Mouse (Mus musculus): ENCODE data around the gene Tmem178. TPM values are rescaled to one million over a fixed set of nuclear protein-coding genes. Genes with fewer than 3 reads are reported as not detected.

Gene Tmem178
- total and polyA plus RNA-seq, 3 experiments, result 0.28 TPM; not detected in 2

DNA sequence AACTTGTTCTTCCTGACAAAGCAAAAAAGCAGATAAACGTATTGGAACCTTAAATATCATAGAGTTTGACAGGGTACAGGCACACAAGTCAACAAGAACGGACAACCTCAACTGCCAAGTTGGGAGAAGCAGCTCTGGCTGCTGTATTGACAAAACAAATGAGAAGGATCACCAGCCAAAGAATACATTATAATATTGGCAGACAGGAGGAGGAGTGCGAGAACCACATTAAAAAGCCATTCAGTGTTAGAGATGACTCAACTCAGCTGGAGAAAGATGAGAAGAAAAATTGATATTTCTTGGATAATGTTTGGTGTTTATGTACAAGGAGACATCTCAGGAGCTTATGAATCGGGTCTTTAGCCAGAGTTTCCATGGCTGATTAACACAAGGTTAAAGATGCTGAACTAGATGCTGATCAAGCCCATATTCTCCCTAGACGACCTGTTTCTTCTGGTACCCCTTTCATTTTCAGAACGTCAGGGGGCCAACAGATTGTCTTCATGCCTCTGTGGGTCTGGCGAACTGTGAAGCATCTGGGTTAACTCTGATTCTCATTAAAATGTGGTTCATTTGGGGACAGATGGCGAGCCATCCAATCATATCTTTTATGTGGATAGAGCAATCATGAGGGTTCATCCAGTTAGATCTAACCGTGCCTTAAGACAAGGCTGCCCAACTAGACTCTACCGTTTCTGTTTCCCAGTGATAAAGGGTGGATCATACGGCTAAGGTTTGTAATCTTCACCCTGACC lies 41.1 kb upstream of the Tmem178 start:
- H3K27me3 ChIP-seq (ENCODE audit: control insufficient read depth in 1 of 2, insufficient read depth in 2 of 2, low read length in 2 of 2), result no peaks in the 10 kb centered on the region; a peak in 1 of 4 replicates
- no peaks in the 10 kb centered on the region for H3K79me2 ChIP-seq (ENCODE audit: control insufficient read depth, insufficient read depth, low read length, poor library complexity)
- H3K36me3 ChIP-seq (ENCODE audit: control insufficient read depth in 1 of 2, insufficient read depth in 2 of 2, low read length in 2 of 2), result no peaks in the 10 kb centered on the region
- no peak overlapping the region for H3K9ac ChIP-seq (ENCODE audit: control insufficient read depth, low read depth, low read length, poor library complexity, severe bottlenecking)
- H3K27ac ChIP-seq (ENCODE audit: control insufficient read depth, low read depth, low read length), result no peak overlapping the region
- no peak overlapping the region for H3K4me3 ChIP-seq (ENCODE audit: control insufficient read depth in 1 of 2, insufficient read depth in 1 of 2, low read depth in 2 of 2, low read length in 2 of 2)
- no peaks in the 10 kb centered on the region for H3K9me3 ChIP-seq (replicated peaks; ENCODE audit: insufficient read depth, low read length)
- no peak for DNase-seq (ENCODE audit: low read depth, low spot score)
- TF ChIP-seq RCOR1 (IDR thresholded peaks at IDR 0.05; ENCODE audit: low read depth, low read length) (no peak), SMC3 (IDR thresholded peaks at IDR 0.05; ENCODE audit: low read depth, low read length) (no peak), USF2 (IDR thresholded peaks at IDR 0.05; ENCODE audit: borderline replicate concordance in 1 of 2, insufficient read depth in 1 of 2, low read depth in 1 of 2, low read length in 2 of 2) (no peak), MXI1 (IDR thresholded peaks at IDR 0.05; ENCODE audit: low read depth, low read length) (no peak), NELFE (IDR thresholded peaks at IDR 0.05; ENCODE audit: low read depth, low read length) (no peak), MYB (IDR thresholded peaks at IDR 0.05; ENCODE audit: low read depth, low read length) (no peak), UBTF (IDR thresholded peaks at IDR 0.05; ENCODE audit: borderline replicate concordance, insufficient read depth, low read depth, low read length) (no peak), CHD1 (IDR thresholded peaks at IDR 0.05; ENCODE audit: low read depth, low read length) (no peak), BHLHE40 (IDR thresholded peaks at IDR 0.05; ENCODE audit: borderline replicate concordance, low read depth, low read length) (no peak), ETS1 (IDR thresholded peaks at IDR 0.05; ENCODE audit: low read depth, low read length) (no peak), GATA1 (IDR thresholded peaks at IDR 0.05; ENCODE audit: low read depth, low read length) (no peak), TAL1 (IDR thresholded peaks at IDR 0.05; ENCODE audit: low read length) (no peak), ZC3H11A (IDR thresholded peaks at IDR 0.05; ENCODE audit: low read depth, low read length) (no peak), ZKSCAN1 (IDR thresholded peaks at IDR 0.05; ENCODE audit: low read depth, low read length) (no peak), POLR2AphosphoS5 (IDR thresholded peaks at IDR 0.05; ENCODE audit: borderline replicate concordance, low read depth, low read length) (no peak), E2F4 (IDR thresholded peaks at IDR 0.05; ENCODE audit: borderline replicate concordance, low read depth, low read length) (no peak), MYC (IDR thresholded peaks at IDR 0.05; ENCODE audit: low read depth, low read length) (no peak), MEF2A (IDR thresholded peaks at IDR 0.05; ENCODE audit: extremely low read depth, insufficient replicate concordance, low read depth, low read length, poor library complexity, severe bottlenecking) (no peak), MAX (IDR thresholded peaks at IDR 0.05; ENCODE audit: low read length) (no peak)
- H3K4me1 ChIP-seq (ENCODE audit: control insufficient read depth in 1 of 2, insufficient read depth in 2 of 2, low read length in 2 of 2), result no peaks in the 10 kb centered on the region

- Histone ChIP-seq H3K9ac (ENCODE audit: control insufficient read depth, low read depth, low read length, poor library complexity, severe bottlenecking) (no peak overlapping the region), H3K4me3 (ENCODE audit: control insufficient read depth in 1 of 2, insufficient read depth in 1 of 2, low read depth in 2 of 2, low read length in 2 of 2) (no peak overlapping the region), H3K36me3 (ENCODE audit: control insufficient read depth in 1 of 2, insufficient read depth in 2 of 2, low read length in 2 of 2) (no peaks in the 10 kb centered on the region), H3K9me3 (replicated peaks; ENCODE audit: insufficient read depth, low read length) (no peaks in the 10 kb centered on the region), H3K27me3 (ENCODE audit: control insufficient read depth in 1 of 2, insufficient read depth in 2 of 2, low read length in 2 of 2) (no peaks in the 10 kb centered on the region; a peak in 1 of 4 replicates), H3K27ac (ENCODE audit: control insufficient read depth, low read depth, low read length) (no peak overlapping the region), H3K79me2 (ENCODE audit: control insufficient read depth, insufficient read depth, low read length, poor library complexity) (no peaks in the 10 kb centered on the region), H3K4me1 (ENCODE audit: control insufficient read depth in 1 of 2, insufficient read depth in 2 of 2, low read length in 2 of 2) (no peaks in the 10 kb centered on the region)
- TF ChIP-seq NELFE (IDR thresholded peaks at IDR 0.05; ENCODE audit: low read depth, low read length) (no peak), SMC3 (IDR thresholded peaks at IDR 0.05; ENCODE audit: low read depth, low read length) (no peak), CTCF (IDR thresholded peaks at IDR 0.05 in 2 of 3, conservative IDR thresholded peaks at IDR 0.05 in 1 of 3; ENCODE audit: control insufficient read depth in 1 of 3, insufficient read depth in 1 of 3, low read depth in 2 of 3, low read length in 3 of 3, poor library complexity in 1 of 3, severe bottlenecking in 1 of 3) (no peak), POLR2AphosphoS2 (IDR thresholded peaks at IDR 0.05; ENCODE audit: low read length) (no peak), MAFK (IDR thresholded peaks at IDR 0.05; ENCODE audit: borderline replicate concordance, low read depth, low read length) (no peak), UBTF (IDR thresholded peaks at IDR 0.05; ENCODE audit: borderline replicate concordance, insufficient read depth, low read depth, low read length) (no peak)
- DNase-seq (ENCODE audit: low read depth, low spot score), result no peak
Observed at GRCm38 (mm10) chr17:80904061-80904460, 40.4 kb upstream of the Tmem178 start.

Measured in MEL (cell line).